Mouse (Mus musculus): ENCODE data around the gene Crnn. TPM values are rescaled to one million over a fixed set of nuclear protein-coding genes. Genes with fewer than 3 reads are reported as not detected.

Gene Crnn
- total and polyA plus RNA-seq, 3 experiments: not detected

DNA sequence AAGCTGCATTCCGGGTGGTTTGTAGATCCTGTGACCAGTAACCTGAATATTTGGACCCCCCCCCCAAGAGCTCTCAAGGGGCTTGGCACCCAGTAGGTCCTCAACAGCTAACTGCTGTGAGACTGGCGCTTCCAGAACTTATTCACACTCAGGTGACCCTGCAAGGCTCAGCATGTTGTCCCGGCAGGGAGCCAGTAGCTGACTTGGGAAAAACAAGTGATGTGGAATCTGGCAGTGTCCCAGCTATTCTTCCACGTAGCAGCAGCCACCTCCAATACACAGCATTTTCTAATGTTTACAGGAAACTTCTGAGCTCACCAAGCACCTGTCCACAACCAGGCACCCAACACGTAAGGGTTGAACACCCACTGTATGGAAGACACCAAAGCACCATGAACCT lies 15.5 kb upstream of the Crnn start:
- Histone ChIP-seq H3K4me3 (ENCODE audit: control insufficient read depth in 1 of 2, insufficient read depth in 1 of 2, low read depth in 2 of 2, low read length in 2 of 2) (no peak overlapping the region), H3K36me3 (ENCODE audit: control insufficient read depth in 1 of 2, insufficient read depth in 2 of 2, low read length in 2 of 2) (no peaks in the 10 kb centered on the region), H3K9ac (ENCODE audit: control insufficient read depth, low read depth, low read length, poor library complexity, severe bottlenecking) (no peak overlapping the region), H3K4me1 (ENCODE audit: control insufficient read depth in 1 of 2, insufficient read depth in 2 of 2, low read length in 2 of 2) (no peaks in the 10 kb centered on the region), H3K27ac (ENCODE audit: control insufficient read depth, low read depth, low read length) (no peak overlapping the region), H3K27me3 (ENCODE audit: control insufficient read depth in 1 of 2, insufficient read depth in 2 of 2, low read length in 2 of 2) (no peaks in the 10 kb centered on the region), H3K79me2 (ENCODE audit: control insufficient read depth, insufficient read depth, low read length, poor library complexity) (no peaks in the 10 kb centered on the region), H3K9me3 (replicated peaks; ENCODE audit: insufficient read depth, low read length) (no peaks in the 10 kb centered on the region)
- TF ChIP-seq ELF1 (IDR thresholded peaks at IDR 0.05; ENCODE audit: low read depth, low read length): no peak
- DNase-seq (ENCODE audit: low read depth, low spot score): no peak

- Histone ChIP-seq H3K9me3 (replicated peaks; ENCODE audit: insufficient read depth, low read length) (no peaks in the 10 kb centered on the region), H3K79me2 (ENCODE audit: control insufficient read depth, insufficient read depth, low read length, poor library complexity) (no peaks in the 10 kb centered on the region)
- TF ChIP-seq CTCF (IDR thresholded peaks at IDR 0.05 in 2 of 3, conservative IDR thresholded peaks at IDR 0.05 in 1 of 3; ENCODE audit: control insufficient read depth in 1 of 3, insufficient read depth in 1 of 3, low read depth in 2 of 3, low read length in 3 of 3, poor library complexity in 1 of 3, severe bottlenecking in 1 of 3) (peak; percentile 38 to 71 (median 56)), EP300 (IDR thresholded peaks at IDR 0.05; ENCODE audit: low read depth in 1 of 2, low read length in 2 of 2) (no peak), HCFC1 (IDR thresholded peaks at IDR 0.05; ENCODE audit: low read depth, low read length) (no peak), MAX (IDR thresholded peaks at IDR 0.05; ENCODE audit: low read length) (no peak), TCF12 (IDR thresholded peaks at IDR 0.05; ENCODE audit: low read depth, low read length) (no peak), MXI1 (IDR thresholded peaks at IDR 0.05; ENCODE audit: low read depth, low read length) (no peak), SMC3 (IDR thresholded peaks at IDR 0.05; ENCODE audit: low read depth, low read length) (peak; percentile 47), RAD21 (IDR thresholded peaks at IDR 0.05; ENCODE audit: low read depth, low read length) (peak; percentile 41), GABPA (IDR thresholded peaks at IDR 0.05; ENCODE audit: low read depth, low read length) (no peak)
Observed at GRCm38 (mm10) chr3:93130460-93130859, 14.1 kb upstream of the Crnn start.

GRCm38 (mm10) chr3:93162502-93162901 lies 17.9 kb downstream of the Crnn start:
- no peak overlapping the region for H3K9ac ChIP-seq (ENCODE audit: control insufficient read depth, low read depth, low read length, poor library complexity, severe bottlenecking)
- no peaks in the 10 kb centered on the region for H3K4me1 ChIP-seq (ENCODE audit: control insufficient read depth in 1 of 2, insufficient read depth in 2 of 2, low read length in 2 of 2)
- no peaks in the 10 kb centered on the region for H3K9me3 ChIP-seq (replicated peaks; ENCODE audit: insufficient read depth, low read length)
- H3K27me3 ChIP-seq (ENCODE audit: control insufficient read depth in 1 of 2, insufficient read depth in 2 of 2, low read length in 2 of 2): no peaks in the 10 kb centered on the region
- no peaks in the 10 kb centered on the region for H3K36me3 ChIP-seq (ENCODE audit: control insufficient read depth in 1 of 2, insufficient read depth in 2 of 2, low read length in 2 of 2)
- H3K4me3 ChIP-seq (ENCODE audit: control insufficient read depth in 1 of 2, insufficient read depth in 1 of 2, low read depth in 2 of 2, low read length in 2 of 2): no peak overlapping the region
- no peak overlapping the region for H3K27ac ChIP-seq (ENCODE audit: control insufficient read depth, low read depth, low read length)
- DNase-seq (ENCODE audit: low read depth, low spot score): no peak
- H3K79me2 ChIP-seq (ENCODE audit: control insufficient read depth, insufficient read depth, low read length, poor library complexity): no peaks in the 10 kb centered on the region
- TF ChIP-seq MAX (IDR thresholded peaks at IDR 0.05; ENCODE audit: low read length) (no peak), MYC (IDR thresholded peaks at IDR 0.05; ENCODE audit: low read depth, low read length) (no peak), MYB (IDR thresholded peaks at IDR 0.05; ENCODE audit: low read depth, low read length) (no peak), CTCF (IDR thresholded peaks at IDR 0.05 in 2 of 3, conservative IDR thresholded peaks at IDR 0.05 in 1 of 3; ENCODE audit: control insufficient read depth in 1 of 3, insufficient read depth in 1 of 3, low read depth in 2 of 3, low read length in 3 of 3, poor library complexity in 1 of 3, severe bottlenecking in 1 of 3) (no peak), ZC3H11A (IDR thresholded peaks at IDR 0.05; ENCODE audit: low read depth, low read length) (no peak), TAL1 (IDR thresholded peaks at IDR 0.05; ENCODE audit: low read length) (no peak)

More at GRCm38 (mm10) chr3:93130460-93130859, 14.1 kb upstream of the Crnn start:
- Histone ChIP-seq H3K36me3 (ENCODE audit: control insufficient read depth in 1 of 2, insufficient read depth in 2 of 2, low read length in 2 of 2) (no peaks in the 10 kb centered on the region), H3K4me1 (ENCODE audit: control insufficient read depth in 1 of 2, insufficient read depth in 2 of 2, low read length in 2 of 2) (no peaks in the 10 kb centered on the region), H3K27ac (ENCODE audit: control insufficient read depth, low read depth, low read length) (no peak overlapping the region), H3K27me3 (ENCODE audit: control insufficient read depth in 1 of 2, insufficient read depth in 2 of 2, low read length in 2 of 2) (no peaks in the 10 kb centered on the region), H3K9ac (ENCODE audit: control insufficient read depth, low read depth, low read length, poor library complexity, severe bottlenecking) (no peak overlapping the region), H3K4me3 (ENCODE audit: control insufficient read depth in 1 of 2, insufficient read depth in 1 of 2, low read depth in 2 of 2, low read length in 2 of 2) (no peak overlapping the region)
- peak; percentile 23 for DNase-seq (ENCODE audit: low read depth, low spot score)
